Mouse (Mus musculus) adrenal gland, postnatal 36 days (tissue): ENCODE results near the gene Gm10354. TPM values are rescaled to one million over a fixed set of nuclear protein-coding genes. Genes with fewer than 3 reads are reported as not detected.
"Not testable (repeated sequence)": the region's sequence is repeated elsewhere in the genome, so short reads cannot be mapped to it uniquely, and the experiment has no call there.

Source experiments
- DNase-seq, 2 experiments: peaks; one replicate each; pipeline ENCODE4 v3.0.0; 2021; ENCODE audit warnings: mixed read lengths in 1 of 2
- long read RNA-seq, 2 experiments: library from polyadenylated mRNA; stranded (forward); transcript quantifications; one replicate each; pipeline ENCODE4 v2.0.0; 2021; ENCODE audit warnings: borderline sequencing depth in 2 of 2
- total RNA-seq, 2 experiments: library from RNA; stranded (reverse); gene quantifications; 2 replicates each; pipeline ENCODE4 v1.2.3; 2021

Gene Gm10354
- not detected for total RNA-seq
- long read RNA-seq, experiment 1, result 0 reads
- long read RNA-seq, experiment 2, result 0 reads

DNA sequence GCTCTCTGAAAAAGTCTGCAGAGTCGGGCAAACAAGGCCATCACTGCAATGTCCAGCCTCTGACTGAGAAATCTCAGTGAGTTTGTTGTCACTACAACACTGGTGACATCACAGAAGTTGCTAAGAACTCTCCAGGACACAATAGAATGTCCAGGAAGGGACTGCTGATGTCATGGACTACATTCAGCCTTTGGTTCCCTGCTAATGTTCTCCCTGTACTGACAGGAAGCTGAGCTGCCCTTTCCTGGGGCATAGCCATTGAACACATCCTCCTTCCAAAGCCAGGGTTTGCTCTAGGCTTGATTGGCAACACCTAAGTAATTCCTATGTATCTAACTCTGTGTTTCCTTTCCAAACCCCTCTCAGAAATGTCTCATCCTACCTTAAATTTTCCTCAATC is at the start of gene Gm10354:
Gene Gm10354, minus strand, starts transcription at position 101 of the 400 bp plus-strand sequence.
- DNase-seq, result not testable (repeated sequence)

DNA sequence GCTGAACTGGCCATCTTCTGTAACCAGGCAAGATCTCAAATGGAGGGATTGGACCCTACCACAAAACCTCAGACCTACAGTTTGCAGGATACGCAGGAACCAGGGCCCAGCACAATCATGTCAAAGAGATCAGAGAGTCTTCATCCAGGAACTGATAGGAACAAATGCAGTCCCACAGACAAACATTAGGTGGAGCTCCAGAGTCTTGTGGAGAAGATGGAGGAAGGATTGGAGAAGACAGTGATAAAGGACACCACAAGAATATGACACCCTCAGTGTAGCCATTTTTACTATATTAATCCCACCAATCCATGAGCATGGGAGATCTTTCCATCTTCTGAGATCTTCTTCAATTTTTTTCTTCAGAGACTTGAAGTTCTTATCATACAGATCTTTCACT is 45.6 kb upstream of the Gm10354 start:
- peak; percentile 24 to 35 for DNase-seq

GRCm38 (mm10) chr5:15020067-15020466 is 41.3 kb upstream of the Gm10354 start:
- DNase-seq, result not testable (repeated sequence)

DNA sequence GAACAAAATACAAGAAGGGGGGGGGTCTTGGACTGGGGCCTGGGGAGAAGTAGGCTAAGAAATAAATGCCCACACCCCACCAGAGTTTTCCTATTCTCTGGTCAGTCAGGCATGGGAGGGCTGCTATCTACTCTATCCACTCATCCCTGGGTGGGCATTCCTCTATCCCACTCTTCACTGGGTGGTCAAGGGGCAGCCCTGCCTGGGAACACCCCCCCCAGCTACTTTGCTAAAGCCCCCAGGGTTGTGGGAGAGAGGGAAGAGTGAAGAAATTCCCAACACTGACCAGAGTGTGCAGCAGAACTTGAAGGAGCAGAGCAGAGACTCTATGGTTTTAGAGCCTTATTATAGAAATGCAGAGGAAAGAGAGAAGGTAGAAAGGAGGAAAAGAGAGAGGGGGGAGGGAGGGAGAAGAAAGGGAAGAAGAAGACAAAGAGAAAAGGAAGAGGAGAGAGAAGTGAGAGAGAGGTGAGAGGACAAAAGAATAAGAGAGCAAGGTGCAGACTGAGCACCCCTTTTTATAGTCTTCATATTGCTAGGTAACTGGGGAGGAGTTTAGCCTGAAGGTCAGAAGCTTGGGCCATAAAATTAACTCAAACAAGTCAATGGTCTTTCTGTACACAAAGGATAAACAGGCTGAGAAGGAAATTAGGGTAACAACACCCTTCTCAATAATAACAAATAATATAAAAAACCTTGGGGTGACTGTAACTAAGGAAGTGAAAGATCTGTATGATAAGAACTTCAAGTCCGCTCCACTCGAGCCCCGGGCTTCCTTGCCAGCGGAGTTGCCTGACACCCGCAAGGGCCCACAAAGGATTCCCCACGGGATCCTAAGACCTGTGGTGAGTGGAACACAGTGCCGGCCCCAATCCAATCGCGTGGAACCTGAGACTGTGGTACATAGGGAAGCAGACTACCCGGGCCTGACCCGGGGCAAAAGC is 32.2 kb upstream of the Gm10354 start:
- DNase-seq, result not testable (repeated sequence)

- DNase-seq, result not testable (repeated sequence)
Observed at GRCm38 (mm10) chr5:15006907-15007306, 28.2 kb upstream of the Gm10354 start.

DNA sequence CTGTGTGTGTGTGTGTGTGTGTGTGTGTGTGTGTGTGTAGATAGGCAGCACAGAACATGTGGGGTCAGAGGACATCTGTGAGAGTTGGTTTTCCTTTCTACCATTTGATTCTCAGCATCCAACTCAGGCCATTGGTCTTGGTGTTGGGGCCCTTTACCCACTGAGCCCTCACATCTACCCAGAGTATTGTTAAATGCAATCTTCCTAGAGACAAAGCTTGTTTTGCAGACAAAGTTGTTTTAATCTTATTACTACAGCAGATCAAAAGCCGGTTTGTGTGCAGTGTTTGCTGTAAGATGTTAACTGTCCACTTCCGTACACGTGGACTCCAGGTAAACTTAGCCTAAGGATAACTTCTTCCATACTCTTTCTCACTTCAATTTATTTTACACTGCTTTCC is 27.6 kb upstream of the Gm10354 start:
- not testable (repeated sequence) for DNase-seq

DNA sequence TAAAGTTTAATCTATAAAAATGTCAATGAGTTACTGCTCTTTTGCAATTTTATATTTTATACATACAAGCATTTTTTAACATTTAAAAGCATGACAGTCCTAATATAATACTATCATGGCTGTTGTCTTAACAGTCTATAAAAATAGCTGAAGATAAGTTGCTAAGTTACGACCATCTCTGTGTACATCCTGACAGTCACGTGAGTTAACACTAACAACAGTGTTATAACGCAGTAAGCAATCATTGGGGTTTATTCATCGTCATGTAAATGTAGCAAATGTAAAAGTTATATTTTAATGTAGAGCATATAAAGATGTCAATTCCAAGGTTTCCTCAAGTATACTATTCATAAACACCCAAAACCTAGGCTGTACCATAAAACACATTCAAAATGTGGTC is 26.8 kb upstream of the Gm10354 start:
- DNase-seq, result not testable (repeated sequence)

- DNase-seq, result not testable (repeated sequence)
Observed at GRCm38 (mm10) chr5:15004569-15005562, 26.1 kb upstream of the Gm10354 start.

DNA sequence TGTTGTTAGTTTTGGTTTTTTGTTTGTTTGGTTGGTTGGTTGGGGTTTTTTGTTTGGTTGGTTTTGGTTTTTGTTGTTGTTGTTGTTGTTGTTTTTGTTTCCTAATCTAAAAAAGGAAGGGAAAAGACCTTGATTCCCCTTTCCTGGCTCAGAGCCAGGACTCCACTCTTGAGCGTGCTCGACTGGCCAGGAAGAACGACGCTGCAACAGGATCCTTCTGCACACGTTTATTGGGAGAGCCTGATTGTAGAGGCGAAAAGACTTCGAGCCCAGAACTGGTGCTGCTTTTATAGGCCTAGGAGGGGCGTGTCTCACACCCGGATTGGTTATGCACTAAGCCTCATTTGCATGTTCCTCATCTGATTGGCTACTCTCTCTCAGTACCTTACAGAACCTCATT is 19.3 kb upstream of the Gm10354 start:
- not testable (repeated sequence) for DNase-seq

DNA sequence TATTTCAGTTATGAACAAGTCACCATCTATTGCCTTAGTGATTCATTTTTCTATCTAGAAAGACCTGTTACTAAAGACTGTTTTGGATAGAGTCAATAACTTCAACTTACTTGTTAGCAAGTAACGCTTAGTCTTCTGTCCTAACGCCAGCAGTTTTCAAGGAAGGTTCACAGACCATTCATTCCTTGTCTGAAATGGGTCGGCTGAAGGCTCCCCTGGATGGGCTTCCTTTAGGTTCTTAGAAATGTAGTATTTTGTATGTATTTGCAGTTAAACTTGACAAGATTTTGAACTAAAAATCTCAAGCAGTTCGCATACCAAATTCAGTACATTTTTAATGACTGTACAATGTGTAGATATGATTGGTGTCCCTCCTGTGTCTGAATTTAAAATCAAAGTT is 18.8 kb upstream of the Gm10354 start:
- not testable (repeated sequence) for DNase-seq

DNA sequence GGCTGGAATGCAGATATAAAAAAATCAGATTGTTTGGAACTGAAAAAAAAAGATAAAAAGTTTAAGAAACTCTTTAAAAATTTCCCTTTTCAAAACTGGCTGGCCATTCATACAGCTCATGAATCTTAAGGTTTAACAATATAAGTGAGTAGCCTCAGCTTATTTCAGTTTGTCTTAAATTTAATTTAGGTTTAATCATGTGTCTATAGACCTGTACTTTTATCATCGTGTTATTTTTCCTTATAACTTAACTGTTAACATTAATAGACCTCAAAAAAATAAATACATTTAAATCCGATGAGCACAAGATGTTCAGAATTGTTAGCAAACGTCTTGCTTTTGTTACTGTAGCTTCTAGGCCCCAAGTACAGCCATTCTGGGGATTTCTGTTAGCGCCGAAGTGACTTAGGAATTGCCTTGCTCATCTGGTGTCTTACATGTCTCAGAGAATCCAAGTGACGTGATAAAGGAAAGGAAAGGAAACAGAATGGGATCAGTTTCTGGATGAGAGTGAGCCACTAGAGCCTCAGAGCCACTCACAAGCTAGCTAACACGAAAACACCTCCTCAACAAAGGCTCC is 18.0 kb upstream of the Gm10354 start:
- not testable (repeated sequence) for DNase-seq

- DNase-seq, result not testable (repeated sequence)
Observed at GRCm38 (mm10) chr5:14994124-14994523, 15.4 kb upstream of the Gm10354 start.

GRCm38 (mm10) chr5:14990375-14991158 is 11.8 kb upstream of the Gm10354 start:
- not testable (repeated sequence) for DNase-seq

GRCm38 (mm10) chr5:14986649-14987387 is 8.1 kb upstream of the Gm10354 start:
- DNase-seq, result not testable (repeated sequence)

DNA sequence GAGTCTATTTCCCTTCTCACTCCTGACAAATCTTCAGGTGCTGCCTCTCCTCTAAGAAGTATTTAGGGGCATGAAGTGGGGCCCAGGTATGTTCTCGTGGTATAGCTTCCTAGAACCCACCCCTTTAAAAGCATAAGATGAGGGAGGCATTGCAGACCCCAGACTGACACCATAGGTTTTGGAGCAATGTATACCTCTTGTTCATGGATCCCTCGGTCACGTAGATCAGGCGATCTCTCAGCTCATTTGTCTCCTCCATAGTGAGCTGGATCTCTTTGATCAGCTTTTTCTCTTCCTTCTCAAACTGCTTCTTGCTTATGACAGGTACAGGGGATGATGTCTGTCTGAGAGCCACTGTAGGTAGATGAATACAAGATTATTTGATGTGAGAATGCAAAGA is 1.4 kb downstream of the Gm10354 start:
- not testable (repeated sequence) for DNase-seq

DNA sequence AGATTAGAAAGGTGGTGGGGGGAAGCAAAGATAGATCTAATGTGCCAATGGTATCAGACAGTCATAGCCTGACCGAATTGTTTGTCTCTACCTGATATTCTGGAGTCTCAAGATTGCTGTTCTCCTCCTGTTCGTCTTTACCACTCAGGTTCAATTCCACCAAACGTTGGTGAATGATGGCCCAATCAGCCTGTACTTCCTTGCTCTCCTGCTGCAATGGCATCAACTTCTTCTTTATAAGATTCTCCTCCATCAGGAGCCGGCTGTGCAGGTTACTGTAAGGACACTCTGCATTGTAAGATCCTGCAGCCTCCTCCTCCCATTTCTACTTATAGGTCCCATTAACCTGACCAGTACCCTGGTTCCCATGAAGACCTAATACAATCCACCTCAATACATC is 3.4 kb downstream of the Gm10354 start:
- DNase-seq, result not testable (repeated sequence)

GRCm38 (mm10) chr5:14972841-14973240 is 5.9 kb downstream of the Gm10354 start:
- DNase-seq, result not testable (repeated sequence)

GRCm38 (mm10) chr5:14963821-14964220 is 14.9 kb downstream of the Gm10354 start:
- DNase-seq, result peak in 1 of 2 experiments; percentile 1

DNA sequence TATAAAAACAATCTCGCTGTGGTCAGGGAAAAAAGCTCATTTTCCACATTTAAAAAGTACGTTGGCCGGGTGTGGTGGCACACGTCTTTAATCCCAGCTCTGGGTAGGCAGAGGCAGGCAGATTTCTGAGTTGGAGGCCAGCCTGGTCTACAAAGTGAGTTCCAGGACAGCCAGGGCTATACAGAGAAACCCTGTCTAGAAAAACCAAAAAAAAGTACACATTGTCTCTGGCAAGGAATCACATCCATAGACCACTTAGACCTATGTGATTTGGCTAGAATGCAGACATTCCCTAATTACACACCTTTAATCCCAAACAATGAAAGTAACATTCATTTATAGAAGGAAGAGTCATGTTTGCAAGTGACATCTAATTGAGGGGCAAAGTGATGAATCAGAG is 17.2 kb downstream of the Gm10354 start:
- not testable (repeated sequence) for DNase-seq
